Mouse (Mus musculus): Measurements from ENCODE around the gene 1810009A15Rik. TPM values are rescaled to one million over a fixed set of nuclear protein-coding genes. Genes with fewer than 3 reads are reported as not detected.

1810009A15Rik gene
- total and polyA plus RNA-seq, 2 experiments from 2014 or later: 28.4 to 37.3 TPM

DNA sequence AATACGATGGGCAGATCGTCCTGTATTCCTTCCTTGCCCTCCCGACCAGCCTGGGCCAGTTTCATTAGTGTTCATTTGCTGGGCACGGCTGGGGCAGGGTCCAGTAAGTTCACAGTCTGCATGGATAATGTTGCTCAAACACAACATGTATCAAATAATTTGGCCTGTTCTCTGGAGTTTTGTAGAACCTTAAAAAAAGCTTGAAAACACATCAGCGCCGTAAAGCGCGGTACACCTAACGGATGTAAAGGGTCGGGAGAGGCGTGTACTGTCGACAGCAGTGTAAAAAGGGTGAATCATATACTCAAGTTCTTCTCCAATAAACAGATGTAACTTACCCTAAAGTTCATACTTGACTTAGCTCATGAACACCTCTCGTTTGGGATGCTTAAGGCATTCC, 9.9 kb downstream of the 1810009A15Rik start:
- Histone ChIP-seq H3K27me3 (ENCODE audit: control insufficient read depth, insufficient read depth, low read length) (no peaks in the 10 kb centered on the region), H3K9ac (replicated peaks; ENCODE audit: low read depth, low read length) (peak overlapping the region; percentile 93), H3K27ac (ENCODE audit: low read depth) (peak overlapping the region; percentile 91), H3K9me3 (replicated peaks; ENCODE audit: control insufficient read depth, low read length) (no peaks in the 10 kb centered on the region), H3K4me2 (ENCODE audit: low read depth, low read length) (peak overlapping the region; percentile 82), H3K4me3 (ENCODE audit: low read depth, low read length) (peak overlapping the region; percentile 89), H3K36me3 (replicated peaks; ENCODE audit: control insufficient read depth, insufficient read depth, low read length) (peaks cover 27% of the 10 kb centered on the region), H3K4me1 (ENCODE audit: control insufficient read depth, insufficient read depth) (peaks cover 16% of the 10 kb centered on the region)
- 6% methylated on average over 13 of the region's 13 CpGs for WGBS
- no peak for DNase-seq (ENCODE audit: low spot score)
- TF ChIP-seq EP300 (IDR thresholded peaks at IDR 0.05; ENCODE audit: low read depth) (no peak), CTCF (IDR thresholded peaks at IDR 0.05; ENCODE audit: low read depth) (no peak)
- ATAC-seq (ENCODE audit: insufficient read depth, low read depth): no peak

DNA sequence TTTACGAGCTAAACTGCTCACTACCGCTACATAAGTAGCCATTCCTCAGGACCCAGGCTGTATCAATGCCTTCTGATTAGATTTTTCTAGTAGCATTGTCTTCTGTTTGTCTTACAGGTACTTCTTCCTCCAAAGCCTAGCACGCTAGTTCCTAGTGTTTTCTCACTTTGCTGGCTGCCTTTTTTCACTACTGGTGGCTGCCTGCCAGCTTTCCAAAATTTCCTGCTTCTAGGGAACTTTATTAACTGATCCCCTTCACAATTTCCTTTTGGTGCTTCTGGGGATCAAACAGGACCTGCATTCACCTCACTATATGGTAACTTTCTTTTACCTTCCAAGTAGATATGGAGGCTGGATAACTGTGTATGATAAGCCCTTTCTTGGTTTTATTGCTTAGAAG, 10.4 kb downstream of the 1810009A15Rik start:
- Histone ChIP-seq H3K36me3 (replicated peaks; ENCODE audit: control insufficient read depth, insufficient read depth, low read length) (peaks cover 31% of the 10 kb centered on the region), H3K9me3 (replicated peaks; ENCODE audit: control insufficient read depth, low read length) (no peaks in the 10 kb centered on the region), H3K27ac (ENCODE audit: low read depth) (no peak overlapping the region), H3K27me3 (ENCODE audit: control insufficient read depth, insufficient read depth, low read length) (no peaks in the 10 kb centered on the region), H3K4me3 (ENCODE audit: low read depth, low read length) (peak overlapping the region; percentile 89), H3K4me2 (ENCODE audit: low read depth, low read length) (peak overlapping the region; percentile 82), H3K9ac (replicated peaks; ENCODE audit: low read depth, low read length) (peak overlapping the region; percentile 93), H3K4me1 (ENCODE audit: control insufficient read depth, insufficient read depth) (peaks cover 16% of the 10 kb centered on the region)
- TF ChIP-seq CTCF (IDR thresholded peaks at IDR 0.05; ENCODE audit: low read depth) (no peak), EP300 (IDR thresholded peaks at IDR 0.05; ENCODE audit: low read depth) (no peak)
- no peak for DNase-seq (ENCODE audit: low spot score)
- WGBS: 32% methylated on average over 3 of the region's 3 CpGs
- no peak for ATAC-seq (ENCODE audit: insufficient read depth, low read depth)

DNA sequence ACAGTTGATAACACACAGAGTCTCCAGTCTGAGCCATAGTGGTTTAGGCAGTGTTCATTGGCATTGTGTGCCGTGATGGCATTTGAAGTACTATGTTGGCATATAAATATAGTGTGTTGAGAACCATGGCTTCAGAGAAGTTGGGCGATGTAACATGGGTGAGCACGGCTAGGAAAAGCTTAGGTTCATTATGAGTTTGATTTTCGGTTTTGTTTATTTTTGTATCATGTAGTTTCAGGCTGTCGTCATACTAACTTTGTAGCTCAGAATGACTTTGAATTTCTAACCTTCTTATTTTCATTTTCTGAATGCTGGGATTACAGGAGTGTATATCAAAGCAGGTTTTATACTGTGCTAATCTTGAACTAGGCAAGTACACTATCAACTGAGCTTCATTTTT, 14.8 kb downstream of the 1810009A15Rik start:
- ATAC-seq (ENCODE audit: insufficient read depth, low read depth) (no peak), DNase-seq (ENCODE audit: low spot score) (no peak)
- Histone ChIP-seq H3K4me2 (ENCODE audit: low read depth, low read length) (no peak overlapping the region), H3K9me3 (replicated peaks; ENCODE audit: control insufficient read depth, low read length) (no peaks in the 10 kb centered on the region), H3K4me3 (ENCODE audit: low read depth, low read length) (no peak overlapping the region), H3K27ac (ENCODE audit: low read depth) (no peak overlapping the region), H3K36me3 (replicated peaks; ENCODE audit: control insufficient read depth, insufficient read depth, low read length) (peaks cover 62% of the 10 kb centered on the region), H3K4me1 (ENCODE audit: control insufficient read depth, insufficient read depth) (peaks cover 11% of the 10 kb centered on the region), H3K9ac (replicated peaks; ENCODE audit: low read depth, low read length) (no peak overlapping the region), H3K27me3 (ENCODE audit: control insufficient read depth, insufficient read depth, low read length) (no peaks in the 10 kb centered on the region)
- TF ChIP-seq CTCF (IDR thresholded peaks at IDR 0.05; ENCODE audit: low read depth): no peak
- WGBS: 91% methylated on average over 5 of the region's 5 CpGs

DNA sequence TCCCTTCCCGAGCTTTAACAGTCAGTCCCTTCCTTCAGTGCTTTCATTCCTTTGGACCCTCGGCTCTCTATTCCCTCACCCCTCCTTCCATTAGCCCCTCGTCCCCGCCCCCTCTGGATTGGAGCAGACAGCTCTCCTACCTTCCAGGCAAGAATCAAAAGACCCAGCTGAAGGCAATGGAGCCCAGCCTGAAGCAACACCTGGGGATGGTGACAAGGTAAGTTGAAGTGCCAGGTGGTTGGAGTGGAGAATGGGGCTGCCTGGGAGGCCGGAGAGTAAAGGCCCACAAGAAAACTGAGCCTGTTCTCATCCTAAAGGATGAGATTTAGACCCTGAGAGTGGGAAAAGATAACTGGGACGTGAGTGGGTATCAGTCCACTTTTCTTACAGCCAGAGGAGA, 19.9 kb downstream of the 1810009A15Rik start:
- Histone ChIP-seq H3K4me2 (ENCODE audit: low read depth, low read length) (no peak overlapping the region), H3K4me1 (ENCODE audit: control insufficient read depth, insufficient read depth) (no peaks in the 10 kb centered on the region), H3K27ac (ENCODE audit: low read depth) (no peak overlapping the region), H3K27me3 (ENCODE audit: control insufficient read depth, insufficient read depth, low read length) (no peaks in the 10 kb centered on the region), H3K36me3 (replicated peaks; ENCODE audit: control insufficient read depth, insufficient read depth, low read length) (peaks cover 98% of the 10 kb centered on the region), H3K9ac (replicated peaks; ENCODE audit: low read depth, low read length) (no peak overlapping the region), H3K9me3 (replicated peaks; ENCODE audit: control insufficient read depth, low read length) (no peaks in the 10 kb centered on the region), H3K4me3 (ENCODE audit: low read depth, low read length) (no peak overlapping the region)
- TF ChIP-seq EP300 (IDR thresholded peaks at IDR 0.05; ENCODE audit: low read depth) (no peak), CTCF (IDR thresholded peaks at IDR 0.05; ENCODE audit: low read depth) (no peak)
- WGBS: 92% methylated on average over 6 of the region's 6 CpGs
- no peak for DNase-seq (ENCODE audit: low spot score)
- ATAC-seq (ENCODE audit: insufficient read depth, low read depth): no peak

GRCm38 (mm10) chr19:8911810-8912209, 23.2 kb downstream of the 1810009A15Rik start:
- H3K4me3 ChIP-seq (ENCODE audit: low read depth, low read length): no peak overlapping the region
- DNase-seq (ENCODE audit: low spot score) (no peak), ATAC-seq (ENCODE audit: insufficient read depth, low read depth) (no peak)
- no peak overlapping the region for H3K27ac ChIP-seq (ENCODE audit: low read depth)
- TF ChIP-seq CTCF (IDR thresholded peaks at IDR 0.05; ENCODE audit: low read depth) (no peak), EP300 (IDR thresholded peaks at IDR 0.05; ENCODE audit: low read depth) (no peak)
- H3K4me1 ChIP-seq (ENCODE audit: control insufficient read depth, insufficient read depth): no peaks in the 10 kb centered on the region
- no peaks in the 10 kb centered on the region for H3K9me3 ChIP-seq (replicated peaks; ENCODE audit: control insufficient read depth, low read length)
- H3K27me3 ChIP-seq (ENCODE audit: control insufficient read depth, insufficient read depth, low read length): no peaks in the 10 kb centered on the region
- 89% methylated on average over 5 of the region's 5 CpGs for WGBS
- H3K4me2 ChIP-seq (ENCODE audit: low read depth, low read length): no peak overlapping the region
- peaks cover 100% of the 10 kb centered on the region for H3K36me3 ChIP-seq (replicated peaks; ENCODE audit: control insufficient read depth, insufficient read depth, low read length)
- H3K9ac ChIP-seq (replicated peaks; ENCODE audit: low read depth, low read length): no peak overlapping the region

DNA sequence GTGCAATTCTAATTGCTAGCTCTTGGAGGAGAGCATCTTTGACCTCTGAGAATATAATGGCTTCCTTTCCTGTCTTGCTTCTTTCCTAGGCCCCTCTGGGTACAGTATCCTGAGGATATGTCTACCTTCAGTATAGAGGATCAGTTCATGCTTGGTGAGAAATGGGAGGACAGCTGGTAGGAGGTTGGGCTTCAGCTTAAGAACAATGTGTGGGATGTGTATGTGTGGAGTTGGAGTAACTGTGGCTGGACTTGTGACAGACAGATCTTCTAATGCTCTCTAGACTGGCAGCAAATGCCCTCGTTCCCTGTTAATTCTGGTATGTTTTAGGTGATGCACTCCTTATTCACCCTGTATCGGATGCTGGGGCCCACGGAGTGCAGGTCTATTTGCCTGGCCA, 25.6 kb downstream of the 1810009A15Rik start:
- Histone ChIP-seq H3K9ac (replicated peaks; ENCODE audit: low read depth, low read length) (no peak overlapping the region), H3K9me3 (replicated peaks; ENCODE audit: control insufficient read depth, low read length) (no peaks in the 10 kb centered on the region), H3K4me3 (ENCODE audit: low read depth, low read length) (no peak overlapping the region), H3K27me3 (ENCODE audit: control insufficient read depth, insufficient read depth, low read length) (no peaks in the 10 kb centered on the region), H3K27ac (ENCODE audit: low read depth) (no peak overlapping the region), H3K4me1 (ENCODE audit: control insufficient read depth, insufficient read depth) (no peaks in the 10 kb centered on the region), H3K36me3 (replicated peaks; ENCODE audit: control insufficient read depth, insufficient read depth, low read length) (peaks cover 79% of the 10 kb centered on the region), H3K4me2 (ENCODE audit: low read depth, low read length) (no peak overlapping the region)
- ATAC-seq (ENCODE audit: insufficient read depth, low read depth) (no peak), DNase-seq (ENCODE audit: low spot score) (no peak)
- WGBS: 90% methylated on average over 3 of the region's 3 CpGs
- TF ChIP-seq EP300 (IDR thresholded peaks at IDR 0.05; ENCODE audit: low read depth) (no peak), CTCF (IDR thresholded peaks at IDR 0.05; ENCODE audit: low read depth) (no peak)
